In genomic region chr2:140862736-140863135, GRCm38 (mm10) we compare ENCODE assay signal across 20 mouse cellular contexts.
DNase-seq lines count a peak whose midpoint lies in the region; ATAC-seq lines count a peak whose summit lies in the region.
"Had no signal": no experiment of that assay in that cellular context is flagged by ENCODE, and none has a peak within 500 bp of the region (broad histone marks: within the 10 kb centered on the region; RNA-seq: fewer than 3 reads in every experiment).

No protein-coding gene starts in this region.

- H3K27ac ChIP-seq in hindbrain, embryonic 14.5 days = no peak overlapping the region
- H3K27ac ChIP-seq: embryonic facial prominence, embryonic 10.5 days; forebrain, embryonic 15.5 days; gastrocnemius, adult 2 months; heart, embryonic 13.5 days; hindbrain, embryonic 12.5 days; hindbrain, postnatal 0 days had no signal

- no peaks in the 10 kb centered on the region for H3K36me3 ChIP-seq in hindbrain, embryonic 14.5 days (replicated peaks; ENCODE audit: control insufficient read depth, insufficient read depth)
- H3K36me3 ChIP-seq: embryonic facial prominence, embryonic 10.5 days; forebrain, embryonic 15.5 days; heart, embryonic 13.5 days; hindbrain, embryonic 12.5 days had no signal

- peak; percentile 15 for DNase-seq in cerebellum, adult 8-10 months
- peak; percentile 63 for DNase-seq in brain, adult 2 months (ENCODE audit: low read depth, low spot score)
- DNase-seq in cerebellum, adult 9-10 months = peak; percentile 33
- peak; percentile 21 to 24 for DNase-seq in cerebellum, postnatal 36 days
- no peak for DNase-seq in hindbrain, embryonic 14.5 days (ENCODE audit: low spot score)
- DNase-seq: adrenal gland, postnatal 14 days; gastrocnemius, adult 2 months; gastrocnemius, postnatal 25 days; heart, adult 11 months; heart, postnatal 4 days; kidney, adult 18-20 months had no signal

- no peak for ATAC-seq in cerebellum, adult (ENCODE audit: insufficient number of reproducible peaks, low FRiP score, low TSS enrichment)
- ATAC-seq in hindbrain, embryonic 14.5 days (ENCODE audit: low FRiP score) = no peak
- ATAC-seq: activated CD4-positive, CD25-positive, alpha-beta regulatory T cell, adult 4 months; forebrain, embryonic 15.5 days; hindbrain, postnatal 0 days; Patski had no signal

- no peak overlapping the region for H3K4me3 ChIP-seq in hindbrain, embryonic 14.5 days (replicated peaks; ENCODE audit: low read length)
- H3K4me3 ChIP-seq: embryonic facial prominence, embryonic 10.5 days; forebrain, embryonic 15.5 days; gastrocnemius, adult 2 months; heart, embryonic 13.5 days; hindbrain, embryonic 12.5 days had no signal

- H3K4me2 ChIP-seq in hindbrain, embryonic 14.5 days (replicated peaks) = no peak overlapping the region
- H3K4me2 ChIP-seq: forebrain, embryonic 15.5 days; heart, embryonic 13.5 days; hindbrain, embryonic 12.5 days had no signal

- WGBS in hindbrain, embryonic 14.5 days = 85% methylated on average over 4 of the region's 4 CpGs

- no peaks in the 10 kb centered on the region for H3K4me1 ChIP-seq in hindbrain, embryonic 14.5 days (replicated peaks; ENCODE audit: control insufficient read depth, insufficient read depth, low read length)
- H3K4me1 ChIP-seq: embryonic facial prominence, embryonic 10.5 days; forebrain, embryonic 15.5 days; hindbrain, embryonic 12.5 days had no signal

- H3K9me3 ChIP-seq in hindbrain, embryonic 14.5 days (ENCODE audit: control insufficient read depth, low read length) = no peaks in the 10 kb centered on the region
- H3K9me3 ChIP-seq: embryonic facial prominence, embryonic 10.5 days; forebrain, embryonic 15.5 days; heart, embryonic 13.5 days; hindbrain, embryonic 12.5 days had no signal

- no peaks in the 10 kb centered on the region for H3K27me3 ChIP-seq in hindbrain, embryonic 14.5 days (ENCODE audit: control insufficient read depth, insufficient read depth, low read length)
- H3K27me3 ChIP-seq: CH12.LX; forebrain, embryonic 15.5 days; heart, embryonic 13.5 days; hindbrain, embryonic 12.5 days; Patski had no signal

- no peak overlapping the region for H3K9ac ChIP-seq in hindbrain, embryonic 14.5 days
- H3K9ac ChIP-seq: forebrain, embryonic 15.5 days; heart, embryonic 13.5 days; hindbrain, embryonic 12.5 days had no signal
